Mouse (Mus musculus): Measurements from ENCODE around the gene Dpf1.

GRCm38 (mm10) chr7:29289856-29290255, 13.9 kb upstream of the Dpf1 start:
- TF ChIP-seq CTCF (IDR thresholded peaks at IDR 0.05; ENCODE audit: low read depth, low read length) (no peak), GATA1 (IDR thresholded peaks at IDR 0.05; ENCODE audit: borderline replicate concordance, low read length) (no peak), POLR2AphosphoS5 (IDR thresholded peaks at IDR 0.05; ENCODE audit: insufficient replicate concordance, low read depth, low read length) (no peak)

Data from G1E (cell line).